Mouse (Mus musculus) bone marrow, adult 2 months (tissue): ENCODE measurements around the gene Fam171b.

ENCODE experiments used
- CTCF ChIP-seq: fragments of 200-500 bp; IDR thresholded peaks from 2 replicates; pipeline ENCODE4 v1.5.1; 2011; ENCODE audit warnings: low read length, control low read depth; ENCODE audit not compliant: control insufficient read depth, insufficient read depth
- POLR2A ChIP-seq: fragments of 200-500 bp; IDR thresholded peaks from 2 replicates; pipeline ENCODE4 v1.6.1; 2011; ENCODE audit warnings: low read depth, mild to moderate bottlenecking, control low read depth, low read length, borderline replicate concordance; ENCODE audit not compliant: control insufficient read depth

DNA sequence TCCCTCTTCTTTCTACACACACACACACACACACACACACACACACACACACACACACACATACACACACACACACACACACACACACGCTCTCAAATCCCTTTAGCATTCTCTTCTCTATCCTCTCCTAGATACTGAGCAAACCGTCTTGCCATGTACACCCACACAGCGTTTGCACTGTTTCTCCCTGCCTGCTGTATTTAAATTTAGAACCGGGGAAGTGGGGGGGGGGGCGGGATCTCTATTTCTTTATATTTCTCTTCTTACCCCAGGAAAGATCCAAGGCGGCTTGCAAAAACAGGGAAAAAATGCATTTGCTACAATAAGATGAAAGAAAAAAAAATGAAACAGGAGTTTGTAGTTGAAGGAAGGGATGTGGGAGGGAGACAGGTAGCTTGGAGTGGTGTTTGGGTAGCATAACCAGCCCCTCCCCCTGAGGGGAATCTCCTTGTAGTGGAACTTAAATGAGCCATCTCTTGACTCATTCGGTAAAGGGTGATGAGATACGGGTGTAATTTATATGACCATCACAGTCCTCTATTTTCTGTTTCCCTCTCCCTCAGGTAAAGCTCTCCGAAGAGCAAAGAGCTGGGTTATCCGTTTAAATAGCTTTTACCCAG is 947 bp downstream of the Fam171b start:
- TF ChIP-seq CTCF, result no peak
- no peak for TF ChIP-seq POLR2A
